ENCODE assay signal across 8 mouse cellular contexts in genomic region chr2:103706226-103706625, GRCm38 (mm10). TPM values are rescaled to one million over a fixed set of nuclear protein-coding genes. Genes with fewer than 3 reads are reported as not detected.
DNase-seq lines count a peak whose midpoint lies in the region; ATAC-seq and TF ChIP-seq lines count a peak whose summit lies in the region.

No protein-coding gene starts in this region.

- no peaks in the 10 kb centered on the region for H3K79me3 ChIP-seq in C2C12 (ENCODE audit: low read depth)

- H3K36me3 ChIP-seq in C2C12 (ENCODE audit: control insufficient read depth, insufficient read depth), result peaks cover 6% of the 10 kb centered on the region
- no peaks in the 10 kb centered on the region for H3K36me3 ChIP-seq in forebrain, embryonic 16.5 days (ENCODE audit: control insufficient read depth, insufficient read depth)
- H3K36me3 ChIP-seq in liver, embryonic 16.5 days (ENCODE audit: control insufficient read depth, insufficient read depth), result no peaks in the 10 kb centered on the region

- no peak overlapping the region for H3K4me2 ChIP-seq in forebrain, embryonic 16.5 days (ENCODE audit: low read length)
- no peak overlapping the region for H3K4me2 ChIP-seq in liver, embryonic 16.5 days (ENCODE audit: low read depth, low read length)

- H3K4me1 ChIP-seq in forebrain, embryonic 16.5 days (replicated peaks; ENCODE audit: control insufficient read depth, insufficient read depth, low read length), result peaks cover 10% of the 10 kb centered on the region
- peaks cover 16% of the 10 kb centered on the region for H3K4me1 ChIP-seq in liver, embryonic 16.5 days (ENCODE audit: control insufficient read depth, low read depth, low read length)

- intact Hi-C loops in heart, postnatal 14 days (cut with DNase I), result no loop called here

- H3K4me3 ChIP-seq in C2C12 (ENCODE audit: insufficient read depth, poor library complexity, severe bottlenecking), result no peak overlapping the region
- no peak overlapping the region for H3K4me3 ChIP-seq in forebrain, embryonic 16.5 days (replicated peaks; ENCODE audit: low read length)
- no peak overlapping the region for H3K4me3 ChIP-seq in liver, embryonic 16.5 days (ENCODE audit: low read depth, low read length)

- no peak overlapping the region for H3K27ac ChIP-seq in forebrain, embryonic 16.5 days (ENCODE audit: low read length)
- no peak overlapping the region for H3K27ac ChIP-seq in liver, embryonic 16.5 days (ENCODE audit: low read length)

- H3K9ac ChIP-seq in forebrain, embryonic 16.5 days (replicated peaks; ENCODE audit: low read depth, low read length), result no peak overlapping the region
- H3K9ac ChIP-seq in liver, embryonic 16.5 days (ENCODE audit: low read depth, low read length), result no peak overlapping the region

- H3K9me3 ChIP-seq in forebrain, embryonic 16.5 days (ENCODE audit: control insufficient read depth, low read length), result no peaks in the 10 kb centered on the region
- no peaks in the 10 kb centered on the region for H3K9me3 ChIP-seq in liver, embryonic 16.5 days (replicated peaks; ENCODE audit: control insufficient read depth, low read length)

- H3ac ChIP-seq in C2C12 (ENCODE audit: control insufficient read depth, insufficient read length, low read depth), result no peak overlapping the region

- 31% methylated on average over 11 of the region's 11 CpGs for WGBS in forebrain, embryonic 16.5 days
- WGBS in liver, embryonic 16.5 days (ENCODE audit: insufficient replicate concordance), result 41% methylated on average over 11 of the region's 11 CpGs

- H3K79me2 ChIP-seq in C2C12 (ENCODE audit: control insufficient read depth, insufficient read depth), result no peaks in the 10 kb centered on the region

- TF ChIP-seq CTCF in C2C12 (IDR thresholded peaks at IDR 0.05; ENCODE audit: control insufficient read depth, insufficient read depth, insufficient read length), result peak; percentile 1

- no peaks in the 10 kb centered on the region for H3K27me3 ChIP-seq in C2C12 (ENCODE audit: control insufficient read depth, insufficient read depth, insufficient read length)
- no peaks in the 10 kb centered on the region for H3K27me3 ChIP-seq in forebrain, embryonic 16.5 days (replicated peaks; ENCODE audit: control insufficient read depth, insufficient read depth, low read length)
- H3K27me3 ChIP-seq in liver, embryonic 16.5 days (ENCODE audit: control insufficient read depth, insufficient read depth, low read depth, low read length), result no peaks in the 10 kb centered on the region

- peak; percentile 70 for ATAC-seq in forebrain, embryonic 16.5 days
- ATAC-seq in liver, embryonic 16.5 days (ENCODE audit: low read depth), result peak; percentile 78
- ATAC-seq in megakaryocyte, adult 5-6 weeks (ENCODE audit: poor library complexity, severe bottlenecking), result no peak

- DNase-seq in brain, embryonic 18.5 days (ENCODE audit: low read depth, low spot score), result peak; percentile 22
- peak; percentile 71 to 79 for DNase-seq in heart, postnatal 14 days
- DNase-seq in layer of hippocampus, adult 11-12 months (ENCODE audit: low spot score), result peak; percentile 65
- peak; percentile 56 to 65 for DNase-seq in right cerebral cortex, adult 2 months (ENCODE audit: low spot score in 2 of 2)

TF ChIP-seq in C2C12, 6 proteins besides CTCF, POLR2A, EP300 and RAD21:
- no peak for TF ChIP-seq CEBPB (IDR thresholded peaks at IDR 0.05; ENCODE audit: low read depth)
- no peak for TF ChIP-seq FOSL1 (IDR thresholded peaks at IDR 0.05; ENCODE audit: insufficient read depth, low read length, poor library complexity, severe bottlenecking)
- no peak for TF ChIP-seq MYOG (IDR thresholded peaks at IDR 0.05; ENCODE audit: control insufficient read depth, extremely low read depth, insufficient read length)
- TF ChIP-seq USF1 (IDR thresholded peaks at IDR 0.05; ENCODE audit: low read depth), result no peak
- TF ChIP-seq MAX (IDR thresholded peaks at IDR 0.05), result peak; percentile 39
- TF ChIP-seq MYOD1 (IDR thresholded peaks at IDR 0.05; ENCODE audit: control insufficient read depth, insufficient read length, low read depth), result peak; percentile 45

RNA-seq across cellular contexts. Expression of gene Nat10, which starts 54.8 kb away (rescaled TPM):
- polyA plus RNA-seq in C2C12 (2012; fragmentation: generic; extraction: Trizol), result 28.0 TPM
- 26.9 and 32.2 TPM in 2 replicates for polyA plus RNA-seq in forebrain, embryonic 16.5 days (2015; fragmentation: Nextera tagmentation; extraction: Ambion mirVana)
- total RNA-seq in heart, postnatal 14 days (2021), result 10 to 100 TPM; 14.5 to 16.7 TPM
- 10.8 and 12.0 TPM in 2 replicates for polyA plus RNA-seq in liver, embryonic 16.5 days (2015; fragmentation: Nextera tagmentation; extraction: Ambion mirVana)
- 6.2 and 13.9 TPM in 2 replicates for total RNA-seq in megakaryocyte, adult 5-6 weeks (2015)
- total RNA-seq in megakaryocyte, adult 5-6 weeks (2017), result 12.1 and 14.7 TPM in 2 replicates

Comparison
In these comparisons a context has a peak if more than half of its experiments do, and no peak if none do; other contexts are left out.
1. DNase-seq: peak in every context shown above with its lines; median percentile 75 in heart, postnatal 14 days; 65 in layer of hippocampus, adult 11-12 months; 60 in right cerebral cortex, adult 2 months; 22 in brain, embryonic 18.5 days.